Mouse (Mus musculus) embryonic facial prominence, embryonic 11.5 days (tissue): ENCODE measurements around the gene Ryr1. TPM values are rescaled to one million over a fixed set of nuclear protein-coding genes. Genes with fewer than 3 reads are reported as not detected.
A peak's percentile ranks its signal among the peaks of the same experiment; 100 is the strongest.

Experiments used
- ATAC-seq: fragments of 200-750 bp; cut with Nextera tagmentation; replicated peaks from 2 replicates; pipeline ENCODE4 v1.8.0; 2017; ENCODE audit warnings: low read depth; ENCODE audit not compliant: insufficient number of reproducible peaks, low FRiP score, low TSS enrichment
- DNase-seq: peaks from one replicate; pipeline ENCODE4 v3.0.0-alpha.2; 2015; ENCODE audit warnings: low spot score
- H3K27ac ChIP-seq: fragments of 300-500 bp; sonication (generic); replicated peaks from 2 replicates; pipeline ENCODE4 v1.5.1; 2014; ENCODE audit warnings: mild to moderate bottlenecking, low read depth, low read length, control low read depth
- H3K27me3 ChIP-seq: fragments of 300-500 bp; sonication (generic); 2 replicates; pipeline ENCODE4 v1.6.1; 2014; ENCODE audit warnings: mild to moderate bottlenecking, low read length, moderate library complexity, mixed read lengths; ENCODE audit not compliant: control insufficient read depth, insufficient read depth
- H3K36me3 ChIP-seq: fragments of 300-500 bp; sonication (generic); replicated peaks from 2 replicates; pipeline ENCODE4 v1.6.1; 2014; ENCODE audit warnings: low read depth, mild to moderate bottlenecking, low read length, moderate library complexity, mixed read lengths; ENCODE audit not compliant: control insufficient read depth, insufficient read depth
- H3K4me1 ChIP-seq: fragments of 300-500 bp; sonication (generic); 2 replicates; pipeline ENCODE4 v1.6.1; 2014; ENCODE audit warnings: low read length, mixed read lengths; ENCODE audit not compliant: control insufficient read depth, insufficient read depth
- H3K4me2 ChIP-seq: fragments of 300-500 bp; sonication (generic); 2 replicates; pipeline ENCODE4 v1.6.1; 2014; ENCODE audit warnings: low read depth, mild to moderate bottlenecking, control low read depth, low read length, moderate library complexity
- H3K4me3 ChIP-seq: fragments of 300-500 bp; sonication (generic); 2 replicates; pipeline ENCODE4 v1.5.1; 2014; ENCODE audit warnings: low read depth, low read length, control low read depth
- H3K9ac ChIP-seq: fragments of 300-500 bp; sonication (generic); replicated peaks from 2 replicates; pipeline ENCODE4 v1.6.1; 2014; ENCODE audit warnings: mild to moderate bottlenecking, control low read depth, low read length
- H3K9me3 ChIP-seq: fragments of 300-500 bp; sonication (generic); replicated peaks from 2 replicates; pipeline ENCODE4 v1.6.1; 2016; ENCODE audit warnings: mild to moderate bottlenecking, low read length, inconsistent platforms, mixed read lengths; ENCODE audit not compliant: control insufficient read depth
- WGBS: fragments of 180-500 bp; shearing (Covaris S2); extraction: QIAGEN DNeasy Blood & Tissue Kit; methylation state at CpG from one replicate; pipeline ENCODE4 v1.1.7; 2014; 5-methylcytosine and 5-hydroxymethylcytosine counted together
- polyA plus RNA-seq: library from polyadenylated mRNA; unstranded; fragments of >200 nt; fragmentation: Nextera tagmentation; extraction: Ambion mirVana; gene quantifications from 2 replicates; pipeline ENCODE4 v1.2.1, GENCODE M21; 2014

Gene Ryr1
- polyA plus RNA-seq = 0.93 and 0.98 TPM in 2 replicates

DNA sequence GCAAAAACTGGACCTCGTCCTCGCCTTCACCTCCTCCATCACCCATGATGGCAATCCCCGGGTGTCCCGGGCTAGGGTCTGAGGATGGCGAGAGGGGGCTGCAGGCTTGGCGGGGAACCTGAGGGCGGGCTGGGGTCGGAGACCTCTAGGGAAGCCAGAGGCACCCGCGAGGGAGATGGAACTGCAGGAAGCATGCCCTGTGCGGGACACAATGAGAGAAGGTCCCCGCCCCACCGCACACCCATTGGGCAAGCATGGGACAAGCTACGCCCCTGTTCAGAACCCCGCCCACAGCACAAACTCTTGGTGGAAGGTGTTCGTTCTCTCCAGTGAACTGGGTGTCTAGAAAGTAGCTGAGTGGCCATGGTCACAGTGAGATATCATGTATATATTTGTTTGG lies at the start of gene Ryr1:
Gene Ryr1 (minus strand): TSS at position 210 of the 400 bp plus-strand sequence.
- Histone ChIP-seq H3K4me1 (no peaks in the 10 kb centered on the region; the same call in 1 of the 2 replicates), H3K9me3 (no peaks in the 10 kb centered on the region), H3K4me3 (peak within 1 kb of the TSS; percentile 34), H3K36me3 (no peaks in the 10 kb centered on the region), H3K4me2 (peak within 1 kb of the TSS; percentile 66), H3K27ac (no peak within 1 kb of the TSS), H3K27me3 (no peaks in the 10 kb centered on the region), H3K9ac (peak within 1 kb of the TSS; percentile 46)
- under 1% methylated on average over 16 of the region's 16 CpGs for WGBS
- DNase-seq (peak; percentile 84), ATAC-seq (peak; percentile 81)

DNA sequence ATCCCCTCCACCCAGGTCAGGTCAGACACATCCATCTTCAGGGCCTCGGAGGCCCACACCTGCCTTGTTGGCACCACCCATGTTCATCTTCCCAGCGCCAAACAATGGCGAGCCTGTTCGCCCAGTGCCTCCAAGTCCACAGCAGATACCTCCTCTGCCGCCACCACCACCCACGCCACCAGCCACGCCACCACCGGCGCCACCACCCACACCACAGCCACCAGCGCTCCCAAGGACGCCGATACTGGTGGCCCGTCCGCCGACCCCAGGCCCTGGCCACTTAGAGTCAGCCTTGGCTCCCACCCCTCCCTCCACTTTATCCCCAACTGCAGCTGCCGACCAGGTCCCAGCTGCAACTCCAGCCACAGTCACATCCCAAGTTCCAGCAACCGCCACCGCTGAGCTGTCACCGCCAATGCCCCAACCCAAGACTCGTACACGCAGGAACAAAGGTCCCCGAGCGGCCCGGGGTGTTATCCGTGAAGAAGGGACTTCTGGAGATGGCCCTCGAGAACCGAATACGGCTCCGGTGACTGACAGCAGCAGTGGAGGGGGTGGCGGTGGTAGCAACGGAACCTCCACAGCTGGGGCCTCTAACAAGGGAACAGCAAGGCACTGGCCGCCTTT lies 47.5 kb upstream of the Ryr1 start:
- no peaks in the 10 kb centered on the region for H3K9me3 ChIP-seq
- peaks cover 9% of the 10 kb centered on the region for H3K4me1 ChIP-seq
- H3K9ac ChIP-seq = no peak overlapping the region
- H3K4me3 ChIP-seq = no peak overlapping the region
- peaks cover 29% of the 10 kb centered on the region for H3K27me3 ChIP-seq
- DNase-seq (no peak), ATAC-seq (no peak)
- peaks cover 14% of the 10 kb centered on the region for H3K36me3 ChIP-seq
- WGBS = 25% methylated on average over 31 of the region's 32 CpGs
- no peak overlapping the region for H3K27ac ChIP-seq
- H3K4me2 ChIP-seq = no peak overlapping the region

DNA sequence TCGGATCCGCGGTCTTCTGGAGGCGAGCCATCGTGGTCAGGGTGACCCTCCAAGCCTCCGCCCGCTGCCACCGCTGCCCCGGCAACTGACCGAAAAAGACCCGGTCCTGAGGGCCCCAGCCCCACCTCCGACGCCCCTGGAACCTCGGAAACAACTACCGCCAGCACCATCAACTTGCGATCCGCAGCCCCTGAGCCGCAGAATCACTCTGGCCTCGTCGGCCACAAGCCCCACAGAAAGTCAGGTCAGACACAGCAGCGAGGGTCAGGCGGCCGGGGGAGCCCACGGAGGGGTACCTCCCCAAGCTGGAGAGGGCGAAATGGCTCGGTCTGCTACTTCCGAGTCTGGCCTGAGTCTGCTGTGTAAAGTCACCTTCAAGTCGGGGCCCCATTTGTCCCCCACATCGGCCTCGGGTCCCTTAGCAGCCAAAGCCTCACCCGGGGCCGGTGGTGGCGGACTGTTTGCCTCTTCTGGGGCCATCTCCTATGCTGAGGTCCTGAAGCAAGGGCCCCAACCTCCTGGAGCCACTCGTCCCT lies 46.7 kb upstream of the Ryr1 start:
- DNase-seq (no peak), ATAC-seq (no peak)
- WGBS = 7% methylated on average over 34 of the region's 34 CpGs
- H3K4me3 ChIP-seq = peak overlapping the region; percentile 49
- peaks cover 14% of the 10 kb centered on the region for H3K36me3 ChIP-seq
- H3K27me3 ChIP-seq = peaks cover 29% of the 10 kb centered on the region
- H3K9me3 ChIP-seq = no peaks in the 10 kb centered on the region
- no peak overlapping the region for H3K27ac ChIP-seq
- peaks cover 9% of the 10 kb centered on the region for H3K4me1 ChIP-seq
- peak overlapping the region; percentile 48 for H3K4me2 ChIP-seq
- H3K9ac ChIP-seq = peak overlapping the region; percentile 55

DNA sequence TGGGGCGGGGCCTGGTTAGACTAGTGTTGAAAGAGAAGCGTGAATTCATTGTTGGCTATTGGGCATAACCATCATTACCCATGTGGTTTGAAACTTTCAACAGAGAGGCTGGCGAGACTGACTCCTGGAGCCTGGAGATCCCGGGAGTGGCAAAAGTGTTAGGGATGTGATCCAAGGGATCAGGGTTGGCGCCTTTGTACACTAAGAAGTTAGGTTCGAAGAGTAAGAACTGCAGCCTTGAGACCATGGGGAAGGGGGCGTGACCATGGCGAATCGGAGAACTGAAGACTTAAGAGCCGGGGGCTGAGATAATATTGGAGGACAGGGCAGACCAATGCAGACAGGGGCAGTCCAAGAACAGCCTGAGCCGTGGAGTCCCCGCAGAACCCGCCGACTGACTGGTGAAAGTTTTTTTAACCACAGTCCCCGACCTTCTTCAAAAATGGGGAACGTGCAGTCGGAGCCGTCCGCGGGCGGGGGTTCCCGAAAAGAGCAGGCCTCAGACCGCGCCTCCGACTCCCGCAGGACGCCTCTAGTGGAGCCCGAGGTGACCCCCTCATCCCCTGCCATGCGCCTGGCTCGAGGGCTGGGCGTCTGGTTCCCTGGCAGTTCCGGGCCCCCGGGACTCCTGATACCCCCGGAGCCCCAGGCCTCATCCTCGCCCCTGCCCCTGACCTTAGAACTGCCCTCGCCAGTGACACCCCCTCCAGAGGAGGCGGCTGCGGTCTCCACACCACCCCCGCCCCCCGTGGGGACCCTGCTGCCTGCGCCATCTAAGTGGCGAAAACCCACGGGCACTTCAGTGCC lies 46.0 kb upstream of the Ryr1 start:
- peak overlapping the region; percentile 55 for H3K9ac ChIP-seq
- peaks cover 9% of the 10 kb centered on the region for H3K4me1 ChIP-seq
- 2% methylated on average over 40 of the region's 43 CpGs for WGBS
- no peak overlapping the region for H3K27ac ChIP-seq
- H3K9me3 ChIP-seq = no peaks in the 10 kb centered on the region
- H3K4me2 ChIP-seq = peak overlapping the region; percentile 48
- DNase-seq (peak; percentile 54), ATAC-seq (no peak)
- H3K4me3 ChIP-seq = peak overlapping the region; percentile 49
- peaks cover 29% of the 10 kb centered on the region for H3K27me3 ChIP-seq
- H3K36me3 ChIP-seq = peaks cover 11% of the 10 kb centered on the region

DNA sequence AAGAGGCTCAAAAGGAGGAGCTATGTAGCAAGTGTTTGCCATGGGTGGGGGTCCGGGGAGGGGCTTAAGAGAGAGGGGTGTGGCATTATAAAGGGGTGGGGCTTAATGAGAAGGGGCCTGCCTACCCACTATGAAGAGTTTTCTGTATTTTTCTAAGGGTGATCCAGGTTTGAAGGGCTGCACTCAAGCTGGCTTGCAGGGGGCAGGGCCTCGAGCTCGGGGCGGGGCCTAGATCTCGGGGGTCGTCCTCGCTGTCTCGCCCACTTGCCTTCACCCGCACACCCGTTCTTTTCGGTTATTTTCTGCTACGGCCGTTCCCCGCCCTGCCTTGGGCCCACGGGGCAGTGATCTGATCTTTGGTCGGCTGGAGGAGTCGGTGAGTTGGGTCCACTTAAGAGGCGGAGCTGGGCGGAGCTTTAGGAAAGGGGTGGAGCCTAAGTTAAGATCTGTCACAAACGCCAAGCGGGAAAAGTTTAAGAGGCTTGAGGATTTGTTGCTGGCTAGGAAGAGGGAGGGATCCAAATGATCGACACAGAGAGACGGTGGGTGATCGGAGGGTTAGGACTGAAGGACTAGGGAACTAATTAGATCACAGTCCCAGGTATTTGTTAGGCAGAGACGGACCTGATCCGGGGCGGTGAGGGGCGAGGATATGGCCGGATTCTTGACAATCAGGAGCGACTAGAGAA lies 45.2 kb upstream of the Ryr1 start, which contains the start of the genes Ggn and Spred3:
Gene Ggn (plus strand): TSS at position 145 of the 689 bp plus-strand sequence.
Gene Spred3 (minus strand): TSS at position 346 of the 689 bp plus-strand sequence.
- H3K27me3 ChIP-seq = peaks cover 29% of the 10 kb centered on the region
- H3K4me3 ChIP-seq = peak within 1 kb of the TSS; percentile 49
- DNase-seq (peak; percentile 81), ATAC-seq (peak; percentile 30)
- H3K9me3 ChIP-seq = no peaks in the 10 kb centered on the region
- WGBS = under 1% methylated on average over 30 of the region's 30 CpGs
- peaks cover 5% of the 10 kb centered on the region for H3K36me3 ChIP-seq
- peak within 1 kb of the TSS; percentile 55 for H3K9ac ChIP-seq
- H3K4me1 ChIP-seq = peaks cover 9% of the 10 kb centered on the region
- peak within 1 kb of the TSS; percentile 48 for H3K4me2 ChIP-seq
- peak within 1 kb of the TSS; percentile 48 for H3K27ac ChIP-seq

DNA sequence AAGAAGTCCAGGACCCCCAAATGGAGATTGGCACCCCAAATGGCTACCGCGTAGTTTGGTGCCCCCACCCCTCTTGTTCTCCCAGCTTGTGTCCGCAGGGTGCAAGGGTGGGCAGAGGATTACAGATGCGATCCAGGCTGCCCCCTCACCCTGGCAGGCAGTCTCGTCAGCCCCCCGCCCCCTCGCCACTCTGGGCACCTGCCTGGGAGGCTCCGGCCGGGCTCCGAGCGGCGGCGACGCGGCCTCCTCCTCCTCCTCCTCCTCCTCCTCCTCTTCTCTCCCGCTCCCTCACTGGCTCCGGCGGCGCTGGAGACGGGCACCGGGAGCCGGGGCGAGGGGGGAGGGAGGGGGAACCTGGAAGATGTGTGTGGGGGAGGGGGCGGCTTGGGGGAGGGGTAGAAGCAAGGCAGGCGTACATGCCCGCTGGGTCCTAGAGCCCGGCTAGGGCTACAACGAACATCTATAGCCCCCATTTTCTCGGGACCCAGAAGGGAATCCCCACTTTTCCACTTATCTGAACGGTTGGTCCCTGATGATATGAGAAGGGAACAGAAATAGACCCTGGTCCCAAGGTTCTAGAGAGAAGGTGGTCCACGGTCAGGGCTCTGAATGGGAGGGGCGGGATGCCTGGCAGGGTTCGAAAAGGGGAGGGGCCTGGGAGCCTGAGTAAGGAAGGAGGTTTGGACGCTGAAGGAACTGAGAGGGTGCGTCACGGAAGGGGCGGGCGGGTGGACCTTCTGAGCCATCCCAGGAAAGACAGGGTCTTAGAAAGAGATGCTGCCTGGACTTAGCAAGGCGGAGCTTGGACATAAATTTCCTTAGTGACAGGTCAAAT lies 44.5 kb upstream of the Ryr1 start:
- Histone ChIP-seq H3K4me2 (peak overlapping the region; percentile 48), H3K27ac (peak overlapping the region; percentile 48), H3K4me3 (peak overlapping the region; percentile 49), H3K9me3 (no peaks in the 10 kb centered on the region), H3K27me3 (peaks cover 29% of the 10 kb centered on the region), H3K36me3 (peaks cover 2% of the 10 kb centered on the region), H3K4me1 (peaks cover 9% of the 10 kb centered on the region), H3K9ac (peak overlapping the region; percentile 55)
- peak; percentile 77 for ATAC-seq
- peak; percentile 90 for DNase-seq
- under 1% methylated on average over 33 of the region's 39 CpGs for WGBS

DNA sequence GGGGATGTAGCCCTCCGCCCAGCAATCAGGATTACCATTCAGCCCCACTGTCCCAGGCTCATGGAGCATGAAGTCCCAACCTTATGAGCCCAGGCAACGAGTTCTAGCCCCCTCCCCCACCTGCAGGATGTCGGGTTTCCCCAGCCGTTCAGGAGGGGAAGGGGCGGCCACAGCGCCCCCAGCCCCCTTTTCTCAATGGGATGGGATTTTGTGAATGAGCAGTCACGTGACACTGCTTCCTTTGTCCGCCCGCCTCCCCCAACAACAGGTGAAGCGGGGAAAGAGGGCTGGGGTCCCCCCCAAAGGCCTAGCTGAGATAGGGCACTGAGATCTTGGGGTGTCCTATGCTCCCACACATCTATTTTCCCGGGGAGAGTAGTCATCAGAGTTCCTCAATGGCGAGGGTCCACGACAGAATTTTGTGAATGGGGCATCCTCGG lies 43.8 kb upstream of the Ryr1 start:
- H3K27ac ChIP-seq = peak overlapping the region; percentile 48; the same call in 1 of the 2 replicates
- H3K4me2 ChIP-seq = peak overlapping the region; percentile 48
- H3K4me1 ChIP-seq = peaks cover 9% of the 10 kb centered on the region
- peaks cover 29% of the 10 kb centered on the region for H3K27me3 ChIP-seq
- H3K9ac ChIP-seq = peak overlapping the region; percentile 55
- H3K4me3 ChIP-seq = peak overlapping the region; percentile 49
- H3K9me3 ChIP-seq = no peaks in the 10 kb centered on the region
- under 1% methylated on average over 14 of the region's 14 CpGs for WGBS
- no peaks in the 10 kb centered on the region; the same call in 1 of the 2 replicates for H3K36me3 ChIP-seq
- DNase-seq (peak; percentile 72), ATAC-seq (peak; percentile 3; the same call in 1 of the 2 replicates)
